Mouse (Mus musculus): ENCODE measurements around the gene Rps6ka4. TPM values are rescaled to one million over a fixed set of nuclear protein-coding genes. Genes with fewer than 3 reads are reported as not detected.

The Rps6ka4 gene
- 4.0 and 4.2 TPM in 2 replicates for polyA plus RNA-seq (2015; fragmentation: Nextera tagmentation; extraction: Ambion mirVana)

- Histone ChIP-seq H3K9me3 (replicated peaks) (no peaks in the 10 kb centered on the region), H3K4me2 (peak within 1 kb of the TSS; percentile 99), H3K4me3 (peak within 1 kb of the TSS; percentile 62), H3K36me3 (ENCODE audit: poor library complexity, severe bottlenecking) (no peaks in the 10 kb centered on the region), H3K27me3 (peaks cover 63% of the 10 kb centered on the region), H3K27ac (no peak within 1 kb of the TSS), H3K4me1 (peaks cover 19% of the 10 kb centered on the region), H3K9ac (peak within 1 kb of the TSS; percentile 77)
- ATAC-seq = peak; percentile 76
- 1% methylated on average over 41 of the region's 44 CpGs for WGBS
Measured at GRCm38 (mm10) chr19:6840475-6841291, at the start of gene Rps6ka4. TSS of gene Rps6ka4 (minus strand) at chr19:6840636.

DNA sequence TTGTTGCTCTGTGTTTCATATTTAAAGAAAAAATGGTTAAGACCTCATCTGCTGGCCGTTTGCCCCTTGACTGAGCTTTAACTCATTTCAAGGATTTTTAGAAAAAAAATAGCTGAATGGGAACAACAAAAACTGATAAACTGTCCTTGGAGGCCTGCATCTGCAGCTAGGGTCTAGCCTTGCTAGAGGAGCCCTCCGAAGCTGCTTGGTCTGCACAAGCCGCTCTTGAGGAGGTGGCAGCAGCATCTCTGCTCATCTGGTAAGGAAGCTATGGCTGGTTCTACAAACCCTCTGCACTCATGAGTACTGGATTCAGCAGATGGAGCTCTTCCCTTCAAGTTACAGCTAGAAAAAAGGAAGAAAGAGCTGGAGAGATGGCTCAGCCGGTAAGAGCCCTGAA lies 37.5 kb upstream of the Rps6ka4 start:
- no peak overlapping the region for H3K4me3 ChIP-seq
- no peaks in the 10 kb centered on the region for H3K27me3 ChIP-seq
- no peak for ATAC-seq
- H3K36me3 ChIP-seq (ENCODE audit: poor library complexity, severe bottlenecking) = no peaks in the 10 kb centered on the region
- 83% methylated on average over 4 of the region's 4 CpGs for WGBS
- H3K27ac ChIP-seq = no peak overlapping the region
- H3K4me2 ChIP-seq = no peak overlapping the region
- H3K9me3 ChIP-seq (replicated peaks) = peaks cover 8% of the 10 kb centered on the region; the same call in 1 of the 2 replicates
- H3K9ac ChIP-seq = no peak overlapping the region
- H3K4me1 ChIP-seq = no peaks in the 10 kb centered on the region

DNA sequence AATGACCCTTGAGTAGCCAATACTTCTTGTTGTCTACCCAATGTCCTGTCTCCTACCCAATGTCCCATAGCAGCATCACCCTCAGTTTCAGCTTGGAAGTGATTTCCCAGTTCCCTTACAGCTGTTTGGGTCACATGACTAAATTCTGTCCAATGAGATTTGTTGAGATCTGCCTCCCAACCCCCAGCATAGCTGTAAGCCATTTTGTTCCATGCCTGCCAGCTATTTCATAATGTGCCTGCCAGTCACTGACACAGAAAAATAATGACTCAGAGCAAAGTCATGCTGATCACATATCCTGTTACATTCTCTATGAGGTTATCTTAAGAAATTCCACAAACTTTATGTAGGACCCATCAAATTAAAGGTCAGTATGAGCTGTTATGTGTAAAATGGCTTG lies 36.4 kb upstream of the Rps6ka4 start:
- Histone ChIP-seq H3K4me3 (no peak overlapping the region), H3K9me3 (replicated peaks) (peaks cover 8% of the 10 kb centered on the region; the same call in 1 of the 2 replicates), H3K36me3 (ENCODE audit: poor library complexity, severe bottlenecking) (no peaks in the 10 kb centered on the region), H3K4me1 (no peaks in the 10 kb centered on the region), H3K27ac (no peak overlapping the region), H3K4me2 (no peak overlapping the region), H3K27me3 (no peaks in the 10 kb centered on the region), H3K9ac (no peak overlapping the region)
- no peak for ATAC-seq

GRCm38 (mm10) chr19:6875834-6876233 lies 35.4 kb upstream of the Rps6ka4 start:
- no peaks in the 10 kb centered on the region for H3K36me3 ChIP-seq (ENCODE audit: poor library complexity, severe bottlenecking)
- no peaks in the 10 kb centered on the region for H3K27me3 ChIP-seq
- 97% methylated on average over 6 of the region's 6 CpGs for WGBS
- H3K4me2 ChIP-seq = no peak overlapping the region
- H3K9me3 ChIP-seq (replicated peaks) = peaks cover 7% of the 10 kb centered on the region; the same call in 1 of the 2 replicates
- H3K4me3 ChIP-seq = no peak overlapping the region
- ATAC-seq = no peak
- H3K4me1 ChIP-seq = no peaks in the 10 kb centered on the region
- no peak overlapping the region for H3K27ac ChIP-seq
- no peak overlapping the region for H3K9ac ChIP-seq

GRCm38 (mm10) chr19:6874257-6874656 lies 33.8 kb upstream of the Rps6ka4 start:
- no peaks in the 10 kb centered on the region for H3K36me3 ChIP-seq (ENCODE audit: poor library complexity, severe bottlenecking)
- 80% methylated on average over 1 of the region's 1 CpGs for WGBS
- no peak for ATAC-seq
- H3K9ac ChIP-seq = no peak overlapping the region
- H3K4me1 ChIP-seq = no peaks in the 10 kb centered on the region
- no peak overlapping the region for H3K27ac ChIP-seq
- no peak overlapping the region for H3K4me2 ChIP-seq
- no peaks in the 10 kb centered on the region for H3K9me3 ChIP-seq (replicated peaks)
- H3K4me3 ChIP-seq = no peak overlapping the region
- no peaks in the 10 kb centered on the region for H3K27me3 ChIP-seq

DNA sequence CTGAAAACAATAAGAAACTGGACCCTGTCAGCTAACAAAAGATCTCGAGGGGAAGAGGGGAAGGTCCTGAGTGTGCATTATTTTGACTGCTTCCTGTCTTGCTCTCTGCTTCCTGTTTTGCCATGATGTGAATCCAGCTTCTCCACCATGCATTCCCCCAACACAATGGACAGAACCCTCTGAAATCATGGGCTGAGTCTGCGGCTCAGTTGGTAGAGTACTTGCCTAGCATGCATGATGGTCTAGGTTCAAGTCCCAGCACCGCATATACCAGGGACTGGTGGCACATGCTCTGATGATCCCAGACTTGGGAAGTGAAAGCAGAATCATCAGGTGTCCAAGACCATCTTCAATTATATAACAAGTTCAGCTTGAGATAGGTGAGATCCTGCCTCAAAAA lies 32.3 kb upstream of the Rps6ka4 start:
- no peak for ATAC-seq
- 79% methylated on average over 3 of the region's 3 CpGs for WGBS
- no peak overlapping the region for H3K4me3 ChIP-seq

DNA sequence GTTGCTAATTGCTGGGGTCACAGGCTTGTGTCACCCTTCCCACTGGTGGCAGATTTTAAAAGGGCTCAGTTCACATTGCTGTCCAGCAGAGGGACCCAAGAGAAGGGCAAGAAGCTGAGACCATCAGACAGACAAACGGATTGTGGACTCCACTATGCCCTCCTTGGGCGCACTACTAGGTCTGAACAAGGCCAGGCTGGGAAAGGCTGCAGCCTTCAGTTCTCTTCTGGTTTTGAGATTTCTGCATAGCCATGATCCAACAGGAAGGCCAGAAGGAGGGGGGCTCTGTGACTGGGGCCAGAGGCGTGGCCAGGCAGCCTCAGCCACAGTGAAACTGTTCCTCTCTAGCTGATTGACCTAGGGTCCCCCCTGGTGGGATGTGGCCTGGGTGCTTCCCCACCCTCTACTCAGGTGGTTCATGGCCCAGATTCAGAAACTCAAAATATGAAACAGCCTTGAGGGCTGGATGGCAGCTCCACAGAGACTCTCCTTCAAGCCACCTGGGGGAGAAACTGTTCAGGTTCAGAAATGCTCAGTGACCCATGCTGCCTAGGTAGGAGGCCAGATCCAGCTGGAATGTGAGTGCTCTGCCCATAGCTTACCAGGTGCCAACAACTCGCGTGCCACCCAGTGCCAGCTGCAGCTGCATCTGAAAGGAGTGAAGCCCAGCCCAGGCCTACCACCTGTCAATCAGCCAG lies 31.3 kb upstream of the Rps6ka4 start:
- Histone ChIP-seq H3K4me3 (no peak overlapping the region), H3K9ac (no peak overlapping the region), H3K4me1 (no peaks in the 10 kb centered on the region), H3K4me2 (no peak overlapping the region), H3K27ac (no peak overlapping the region), H3K36me3 (ENCODE audit: poor library complexity, severe bottlenecking) (no peaks in the 10 kb centered on the region), H3K9me3 (replicated peaks) (no peaks in the 10 kb centered on the region), H3K27me3 (no peaks in the 10 kb centered on the region)
- no peak for ATAC-seq
- 64% methylated on average over 5 of the region's 5 CpGs for WGBS

More for the DNA sequence above, 32.3 kb upstream of the Rps6ka4 start:
- Histone ChIP-seq H3K36me3 (ENCODE audit: poor library complexity, severe bottlenecking) (no peaks in the 10 kb centered on the region), H3K27me3 (no peaks in the 10 kb centered on the region), H3K4me2 (no peak overlapping the region), H3K27ac (no peak overlapping the region), H3K9me3 (replicated peaks) (no peaks in the 10 kb centered on the region), H3K4me1 (no peaks in the 10 kb centered on the region), H3K9ac (no peak overlapping the region)

DNA sequence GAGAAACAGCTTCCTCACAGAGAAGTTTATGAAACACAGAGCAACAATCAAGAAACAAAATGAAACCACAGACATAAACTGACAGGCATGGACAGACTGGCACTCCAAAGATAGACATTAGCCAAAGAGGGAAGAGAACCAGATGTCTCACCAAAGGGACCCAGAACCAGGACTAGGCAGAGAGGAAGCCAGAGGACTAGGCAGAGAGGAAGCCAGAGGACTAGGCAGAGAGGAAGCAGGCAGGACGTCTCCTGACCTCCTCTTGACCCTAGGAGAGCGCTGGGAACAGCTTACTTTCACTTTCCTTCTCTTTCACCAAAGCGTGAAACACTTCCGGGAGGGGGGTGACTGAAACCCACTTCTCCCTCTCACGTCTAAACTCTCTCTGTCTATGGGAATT lies 28.9 kb upstream of the Rps6ka4 start:
- H3K27me3 ChIP-seq = no peaks in the 10 kb centered on the region
- no peaks in the 10 kb centered on the region for H3K36me3 ChIP-seq (ENCODE audit: poor library complexity, severe bottlenecking)
- 18% methylated on average over 5 of the region's 5 CpGs for WGBS
- H3K9ac ChIP-seq = no peak overlapping the region
- no peaks in the 10 kb centered on the region for H3K4me1 ChIP-seq
- no peak overlapping the region for H3K27ac ChIP-seq
- no peaks in the 10 kb centered on the region for H3K9me3 ChIP-seq (replicated peaks)
- ATAC-seq = no peak
- no peak overlapping the region for H3K4me2 ChIP-seq
- H3K4me3 ChIP-seq = no peak overlapping the region

DNA sequence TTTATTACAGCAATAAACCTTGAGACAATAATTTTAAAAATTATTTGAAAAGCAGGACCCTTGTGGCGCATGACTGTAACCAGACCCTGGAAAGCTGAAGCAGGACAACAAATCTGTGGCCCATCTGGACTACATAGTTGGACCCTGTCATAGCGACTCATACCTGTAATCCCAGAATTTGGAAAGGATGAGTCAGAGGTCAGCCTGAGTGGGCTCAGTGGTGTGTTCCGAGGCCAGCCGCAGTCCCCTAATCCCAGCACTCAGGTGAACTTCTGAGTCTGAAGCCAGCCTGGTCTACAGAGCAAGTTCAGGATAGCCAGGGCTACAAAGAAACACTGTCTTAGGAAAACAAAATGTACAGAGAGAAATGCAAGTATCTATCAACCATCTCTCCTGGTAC lies 21.0 kb upstream of the Rps6ka4 start:
- WGBS = 93% methylated on average over 4 of the region's 4 CpGs
- no peaks in the 10 kb centered on the region for H3K36me3 ChIP-seq (ENCODE audit: poor library complexity, severe bottlenecking)
- no peak overlapping the region for H3K27ac ChIP-seq
- no peaks in the 10 kb centered on the region for H3K9me3 ChIP-seq (replicated peaks)
- H3K27me3 ChIP-seq = no peaks in the 10 kb centered on the region
- ATAC-seq = no peak
- no peak overlapping the region for H3K9ac ChIP-seq
- no peak overlapping the region for H3K4me3 ChIP-seq
- H3K4me2 ChIP-seq = no peak overlapping the region
- H3K4me1 ChIP-seq = no peaks in the 10 kb centered on the region

DNA sequence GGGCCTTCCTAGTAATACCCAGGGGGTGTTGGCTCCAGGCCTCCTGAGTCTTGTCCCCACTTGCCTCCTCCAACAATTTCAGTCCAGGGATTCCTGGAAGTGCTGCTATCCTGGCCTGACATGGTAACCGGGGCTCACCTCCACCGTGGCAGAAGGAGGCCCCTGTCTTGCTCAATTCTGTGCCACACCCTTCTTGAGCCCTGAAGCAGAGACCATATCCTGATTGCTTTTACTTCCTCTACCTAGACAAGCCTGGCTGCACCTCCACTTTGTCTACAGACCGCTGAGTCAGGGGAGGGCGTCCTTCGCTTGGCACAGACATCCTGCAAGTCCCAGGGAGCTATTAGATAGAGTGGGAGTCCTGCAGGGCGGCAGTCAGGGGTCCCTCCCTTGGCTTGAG lies 20.3 kb upstream of the Rps6ka4 start:
- no peak overlapping the region for H3K4me3 ChIP-seq
- no peak for ATAC-seq
- peaks cover 7% of the 10 kb centered on the region for H3K4me1 ChIP-seq
- H3K36me3 ChIP-seq (ENCODE audit: poor library complexity, severe bottlenecking) = no peaks in the 10 kb centered on the region
- H3K4me2 ChIP-seq = no peak overlapping the region
- no peak overlapping the region for H3K9ac ChIP-seq
- no peaks in the 10 kb centered on the region for H3K9me3 ChIP-seq (replicated peaks)
- peaks cover 5% of the 10 kb centered on the region; the same call in 1 of the 2 replicates for H3K27me3 ChIP-seq
- 86% methylated on average over 6 of the region's 6 CpGs for WGBS
- H3K27ac ChIP-seq = no peak overlapping the region

DNA sequence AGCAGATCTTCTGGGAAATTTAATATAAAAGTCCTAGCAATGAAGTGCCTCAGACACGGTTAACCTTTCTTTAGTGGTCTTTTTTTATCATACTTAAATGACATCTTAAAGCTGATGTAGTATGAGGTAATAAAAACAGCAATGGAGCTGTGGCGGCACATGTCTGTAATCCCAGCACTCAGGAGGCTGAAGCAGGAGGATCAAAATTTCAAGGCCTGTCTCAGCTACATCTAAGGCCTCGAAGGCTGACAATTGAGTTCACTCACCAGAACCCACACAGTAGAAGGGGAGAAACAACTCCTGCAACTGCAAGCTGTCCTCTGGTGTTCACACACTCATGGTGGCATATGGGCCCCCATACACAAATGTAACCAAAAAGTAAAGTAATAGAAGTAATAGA lies 19.5 kb upstream of the Rps6ka4 start:
- ATAC-seq = no peak
- Histone ChIP-seq H3K4me1 (peaks cover 14% of the 10 kb centered on the region), H3K4me3 (no peak overlapping the region), H3K4me2 (no peak overlapping the region), H3K9me3 (replicated peaks) (no peaks in the 10 kb centered on the region), H3K27ac (no peak overlapping the region), H3K9ac (no peak overlapping the region), H3K36me3 (ENCODE audit: poor library complexity, severe bottlenecking) (no peaks in the 10 kb centered on the region), H3K27me3 (peaks cover 11% of the 10 kb centered on the region; the same call in 1 of the 2 replicates)
- 90% methylated on average over 3 of the region's 3 CpGs for WGBS

GRCm38 (mm10) chr19:6859032-6859651 lies 18.7 kb upstream of the Rps6ka4 start:
- Histone ChIP-seq H3K9ac (no peak overlapping the region), H3K4me1 (peaks cover 17% of the 10 kb centered on the region), H3K36me3 (ENCODE audit: poor library complexity, severe bottlenecking) (no peaks in the 10 kb centered on the region), H3K9me3 (replicated peaks) (no peaks in the 10 kb centered on the region), H3K27me3 (peaks cover 20% of the 10 kb centered on the region), H3K27ac (no peak overlapping the region), H3K4me2 (no peak overlapping the region), H3K4me3 (no peak overlapping the region)
- no peak for ATAC-seq
- WGBS = 73% methylated on average over 2 of the region's 2 CpGs
